Mouse (Mus musculus) right cerebral cortex, postnatal 36 days (tissue): ENCODE results near the gene Ippk.

Source experiments
- DNase-seq, 2 experiments: peaks; one replicate each; pipeline ENCODE4 v3.0.0; 2022; ENCODE audit warnings: low spot score in 2 of 2, mixed read lengths in 1 of 2

Ippk gene

GRCm38 (mm10) chr13:49479399-49479798, 58.4 kb downstream of the Ippk start:
- no peak for DNase-seq

- DNase-seq = no peak
These were observed 59.0 kb downstream of the Ippk start for GRCm38 (mm10) chr13:49480057-49480456.

- no peak for DNase-seq
These were observed 59.5 kb downstream of the Ippk start for GRCm38 (mm10) chr13:49480551-49480950.

GRCm38 (mm10) chr13:49485388-49485787, 64.3 kb downstream of the Ippk start:
- DNase-seq = no peak

GRCm38 (mm10) chr13:49492376-49493368, 71.6 kb downstream of the Ippk start, which contains the start of gene Tes3-ps:
Gene Tes3-ps, plus strand, starts transcription at chr13:49493318.
- no peak for DNase-seq

- DNase-seq = no peak
These were observed 83.5 kb downstream of the Ippk start, which contains the start of gene Ecm2 for GRCm38 (mm10) chr13:49504510-49504909. Gene Ecm2, plus strand, starts transcription at chr13:49504810.

- no peak for DNase-seq
These were observed 84.7 kb downstream of the Ippk start for GRCm38 (mm10) chr13:49505776-49506175.

- DNase-seq = no peak
These were observed 86.1 kb downstream of the Ippk start for GRCm38 (mm10) chr13:49507176-49507575.
